Mouse (Mus musculus) hindbrain, embryonic 12.5 days (tissue): Measurements from ENCODE around the gene Agpat1. TPM values are rescaled to one million over a fixed set of nuclear protein-coding genes. Genes with fewer than 3 reads are reported as not detected.

Experiments used
- ATAC-seq: fragments of 200-750 bp; cut with Nextera tagmentation; 2 replicates; pipeline ENCODE4 v1.8.0; 2017; ENCODE audit warnings: moderate TSS enrichment; ENCODE audit not compliant: low FRiP score
- H3K27ac ChIP-seq: fragments of 300-500 bp; sonication (generic); 2 replicates; pipeline ENCODE4 v1.5.1; 2016; ENCODE audit warnings: mild to moderate bottlenecking
- H3K27me3 ChIP-seq: fragments of 300-500 bp; sonication (generic); 2 replicates; pipeline ENCODE4 v1.6.1; 2016; ENCODE audit warnings: mild to moderate bottlenecking
- H3K36me3 ChIP-seq: fragments of 300-500 bp; sonication (generic); 2 replicates; pipeline ENCODE4 v1.6.1; 2016; ENCODE audit warnings: mild to moderate bottlenecking
- H3K4me1 ChIP-seq: fragments of 300-500 bp; sonication (generic); 2 replicates; pipeline ENCODE4 v1.6.1; 2016
- H3K4me2 ChIP-seq: fragments of 300-500 bp; sonication (generic); replicated peaks from 2 replicates; pipeline ENCODE4 v1.6.1; 2016; ENCODE audit warnings: mild to moderate bottlenecking
- H3K4me3 ChIP-seq: fragments of 300-500 bp; sonication (generic); 2 replicates; pipeline ENCODE4 v1.5.1; 2016; ENCODE audit warnings: mild to moderate bottlenecking
- H3K9ac ChIP-seq: fragments of 300-500 bp; sonication (generic); 2 replicates; pipeline ENCODE4 v1.6.1; 2016; ENCODE audit warnings: mild to moderate bottlenecking, moderate library complexity
- H3K9me3 ChIP-seq: fragments of 300-500 bp; sonication (generic); replicated peaks from 2 replicates; pipeline ENCODE4 v1.6.1; 2016; ENCODE audit warnings: mild to moderate bottlenecking
- WGBS: fragments of 180-500 bp; shearing (Covaris S2); methylation state at CpG from one replicate; pipeline ENCODE4 v1.1.7; 2016; 5-methylcytosine and 5-hydroxymethylcytosine counted together
- polyA plus RNA-seq: library from polyadenylated mRNA; unstranded; fragments of >200 nt; fragmentation: Nextera tagmentation; extraction: Ambion mirVana; gene quantifications from 2 replicates; pipeline ENCODE4 v1.2.1, GENCODE M21; 2016

Gene Agpat1
- polyA plus RNA-seq, 1 experiment from 2014 or later = 79.0 TPM

DNA sequence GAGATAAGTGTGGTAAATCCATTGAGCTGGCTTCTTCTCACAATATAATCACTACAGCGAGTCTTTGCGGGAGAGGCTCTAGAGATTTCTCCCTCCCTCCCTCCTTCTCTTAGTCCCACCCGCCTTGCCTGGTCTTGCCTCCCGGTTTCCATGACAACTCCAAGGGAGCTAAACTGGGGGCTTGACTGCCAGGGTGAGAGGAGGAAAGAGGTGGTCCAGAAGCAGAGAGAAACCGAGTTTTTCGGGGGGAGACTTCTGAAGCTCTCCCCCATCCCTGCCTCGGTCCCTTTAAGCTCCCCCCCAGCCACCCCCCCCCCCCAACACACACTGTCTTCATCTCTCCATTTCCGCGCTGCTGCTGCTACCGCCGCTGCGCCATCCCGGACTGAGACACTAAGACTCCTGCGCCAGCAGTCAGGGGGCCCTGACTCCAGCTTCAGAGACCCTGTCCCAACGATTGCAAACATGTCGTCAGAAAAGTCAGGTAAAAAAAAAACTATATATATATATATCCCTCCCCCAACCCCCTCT is 25.2 kb downstream of the Agpat1 start, which contains the start of gene Prrt1:
Gene Prrt1, plus strand, starts transcription at position 313 of the 531 bp plus-strand sequence.
- Histone ChIP-seq H3K4me2 (peak within 1 kb of the TSS; percentile 88), H3K9me3 (no peaks in the 10 kb centered on the region), H3K36me3 (no peaks in the 10 kb centered on the region), H3K27ac (peak within 1 kb of the TSS; percentile 67; the same call in 1 of the 2 replicates), H3K4me1 (peaks cover 61% of the 10 kb centered on the region), H3K27me3 (peaks cover 55% of the 10 kb centered on the region), H3K4me3 (peak within 1 kb of the TSS; percentile 69), H3K9ac (peak within 1 kb of the TSS; percentile 74)
- WGBS = 1% methylated on average over 15 of the region's 16 CpGs
- peak; percentile 27; the same call in 1 of the 2 replicates for ATAC-seq

GRCm38 (mm10) chr17:34629796-34630603 is 25.9 kb downstream of the Agpat1 start:
- Histone ChIP-seq H3K4me1 (peaks cover 61% of the 10 kb centered on the region), H3K9me3 (no peaks in the 10 kb centered on the region), H3K27ac (no peak overlapping the region), H3K4me2 (peak overlapping the region; percentile 88), H3K9ac (peak overlapping the region; percentile 51), H3K4me3 (peak overlapping the region; percentile 69), H3K36me3 (no peaks in the 10 kb centered on the region), H3K27me3 (peaks cover 55% of the 10 kb centered on the region)
- 11% methylated on average over 12 of the region's 12 CpGs for WGBS
- no peak for ATAC-seq

- no peaks in the 10 kb centered on the region for H3K9me3 ChIP-seq
- peaks cover 58% of the 10 kb centered on the region for H3K4me1 ChIP-seq
- peak overlapping the region; percentile 88 for H3K4me2 ChIP-seq
- H3K36me3 ChIP-seq = no peaks in the 10 kb centered on the region
- H3K4me3 ChIP-seq = peak overlapping the region; percentile 69
- peak overlapping the region; percentile 50 for H3K9ac ChIP-seq
- H3K27me3 ChIP-seq = peaks cover 60% of the 10 kb centered on the region
- no peak overlapping the region for H3K27ac ChIP-seq
- no peak for ATAC-seq
- WGBS = 2% methylated on average over 46 of the region's 48 CpGs
Measured at GRCm38 (mm10) chr17:34630761-34631301, 26.8 kb downstream of the Agpat1 start.

DNA sequence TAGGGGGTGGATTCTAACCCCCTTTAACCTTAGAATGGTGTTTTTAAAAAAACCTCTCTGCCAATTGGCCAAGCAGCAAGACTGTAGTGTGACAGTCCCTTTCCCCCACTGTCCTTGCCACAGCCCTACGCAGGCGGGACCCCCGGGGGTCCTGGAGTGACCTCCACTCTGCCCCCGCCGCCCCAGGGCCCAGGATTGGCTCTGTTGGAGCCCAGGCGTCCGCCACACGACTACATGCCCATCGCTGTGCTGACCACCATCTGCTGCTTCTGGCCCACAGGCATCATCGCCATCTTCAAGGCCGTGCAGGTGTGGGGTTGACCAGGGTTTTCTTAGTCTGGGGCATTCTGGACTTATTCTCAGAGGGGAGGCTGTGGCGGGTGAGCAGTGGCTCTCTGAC is 27.6 kb downstream of the Agpat1 start:
- H3K27ac ChIP-seq = no peak overlapping the region
- WGBS = 4% methylated on average over 12 of the region's 12 CpGs
- H3K9me3 ChIP-seq = no peaks in the 10 kb centered on the region
- H3K36me3 ChIP-seq = no peaks in the 10 kb centered on the region
- no peak for ATAC-seq
- H3K4me1 ChIP-seq = peaks cover 50% of the 10 kb centered on the region
- H3K27me3 ChIP-seq = peaks cover 61% of the 10 kb centered on the region
- H3K4me2 ChIP-seq = peak overlapping the region; percentile 88
- peak overlapping the region; percentile 69 for H3K4me3 ChIP-seq
- H3K9ac ChIP-seq = no peak overlapping the region; the same call in 1 of the 2 replicates

DNA sequence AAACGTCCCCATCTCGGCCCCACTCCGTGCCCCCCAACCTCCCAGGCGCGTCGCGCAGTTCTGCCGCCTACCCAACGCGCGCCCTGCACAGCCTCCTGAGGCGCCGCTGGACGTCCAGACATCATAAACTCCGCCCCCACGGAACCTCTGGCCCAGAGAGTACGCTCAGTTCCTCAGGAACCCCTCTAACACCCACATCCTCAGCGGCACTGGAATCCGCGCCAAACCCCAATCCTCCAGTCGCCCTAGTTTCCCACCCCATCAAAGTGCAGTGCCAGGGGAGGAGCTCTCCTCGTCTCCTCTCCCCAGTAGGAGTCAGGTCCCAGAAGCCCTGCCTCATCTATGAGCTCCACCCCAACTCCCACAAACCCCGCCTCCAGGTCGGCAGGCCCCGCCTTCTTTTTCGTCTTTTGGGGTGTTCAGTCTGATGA is 28.2 kb downstream of the Agpat1 start:
- Histone ChIP-seq H3K4me3 (peak overlapping the region; percentile 69), H3K27me3 (peaks cover 61% of the 10 kb centered on the region), H3K9ac (peak overlapping the region; percentile 18; the same call in 1 of the 2 replicates), H3K4me1 (peaks cover 50% of the 10 kb centered on the region), H3K4me2 (peak overlapping the region; percentile 88), H3K9me3 (no peaks in the 10 kb centered on the region), H3K36me3 (no peaks in the 10 kb centered on the region), H3K27ac (no peak overlapping the region)
- no peak for ATAC-seq
- WGBS = under 1% methylated on average over 26 of the region's 26 CpGs

DNA sequence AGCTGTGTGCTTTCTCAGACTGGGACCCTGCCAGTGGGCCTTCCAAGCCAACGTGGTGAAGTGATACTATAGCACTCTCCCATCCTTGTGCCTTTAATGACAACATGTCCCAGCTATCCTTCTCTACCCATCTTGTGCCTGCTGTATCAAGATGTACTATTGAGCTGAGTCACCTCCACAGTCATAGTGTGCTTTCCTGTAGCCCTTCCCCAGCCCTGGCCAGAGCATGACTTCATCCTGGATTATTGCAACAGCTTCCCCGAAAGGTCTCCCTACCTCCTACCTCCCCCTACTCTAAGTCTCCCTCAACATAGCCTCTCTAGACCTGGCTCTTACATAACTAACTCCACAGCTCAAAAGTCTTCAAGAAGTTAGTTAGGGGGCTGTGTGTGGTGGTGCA is 31.6 kb downstream of the Agpat1 start:
- peaks cover 40% of the 10 kb centered on the region for H3K27me3 ChIP-seq
- H3K4me3 ChIP-seq = no peak overlapping the region
- no peak overlapping the region for H3K27ac ChIP-seq
- no peaks in the 10 kb centered on the region for H3K36me3 ChIP-seq
- H3K4me2 ChIP-seq = no peak overlapping the region
- WGBS = 92% methylated on average over 2 of the region's 2 CpGs
- no peak overlapping the region for H3K9ac ChIP-seq
- no peaks in the 10 kb centered on the region for H3K9me3 ChIP-seq
- ATAC-seq = no peak
- H3K4me1 ChIP-seq = peaks cover 23% of the 10 kb centered on the region

DNA sequence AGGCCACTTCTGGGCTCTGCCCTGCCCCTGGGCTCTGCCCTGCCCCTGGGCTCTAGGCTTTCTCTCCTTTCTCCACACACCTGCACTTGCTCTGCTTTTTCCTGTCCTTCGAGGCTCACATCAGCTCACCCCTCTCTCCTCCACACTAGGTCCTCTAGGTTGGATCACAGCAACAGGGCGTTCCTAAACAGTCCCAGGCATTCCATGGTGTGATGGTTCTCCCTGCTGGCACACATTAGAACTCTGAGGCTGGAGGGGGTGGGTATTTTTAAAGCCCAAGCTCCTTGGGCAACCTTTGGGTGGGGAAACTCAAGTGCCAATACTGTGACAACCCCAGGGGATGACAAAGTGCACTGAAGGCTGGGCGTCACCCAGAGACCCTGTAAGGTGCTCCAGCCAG is 33.4 kb downstream of the Agpat1 start:
- WGBS = 67% methylated on average over 3 of the region's 3 CpGs
- no peak overlapping the region for H3K4me3 ChIP-seq
- peaks cover 15% of the 10 kb centered on the region for H3K4me1 ChIP-seq
- H3K9ac ChIP-seq = no peak overlapping the region
- H3K36me3 ChIP-seq = no peaks in the 10 kb centered on the region
- no peaks in the 10 kb centered on the region for H3K9me3 ChIP-seq
- H3K27ac ChIP-seq = no peak overlapping the region
- no peak for ATAC-seq
- no peak overlapping the region for H3K4me2 ChIP-seq
- H3K27me3 ChIP-seq = peaks cover 22% of the 10 kb centered on the region

GRCm38 (mm10) chr17:34639461-34640255 is 35.6 kb downstream of the Agpat1 start:
- WGBS = 82% methylated on average over 7 of the region's 7 CpGs
- Histone ChIP-seq H3K27ac (no peak overlapping the region), H3K4me1 (peaks cover 13% of the 10 kb centered on the region), H3K4me3 (no peak overlapping the region), H3K9me3 (no peaks in the 10 kb centered on the region), H3K4me2 (no peak overlapping the region), H3K9ac (no peak overlapping the region), H3K36me3 (no peaks in the 10 kb centered on the region), H3K27me3 (peaks cover 6% of the 10 kb centered on the region; the same call in 1 of the 2 replicates)
- no peak for ATAC-seq

GRCm38 (mm10) chr17:34640778-34641601 is 36.9 kb downstream of the Agpat1 start:
- peak overlapping the region; percentile 13 for H3K9ac ChIP-seq
- ATAC-seq = 0 out of 2 replicates have a peak, but pooled peaks have one; percentile 32
- H3K36me3 ChIP-seq = no peaks in the 10 kb centered on the region
- H3K27me3 ChIP-seq = no peaks in the 10 kb centered on the region; the same call in 1 of the 2 replicates
- no peaks in the 10 kb centered on the region for H3K9me3 ChIP-seq
- H3K27ac ChIP-seq = peak overlapping the region; percentile 83
- no peak overlapping the region for H3K4me3 ChIP-seq
- H3K4me2 ChIP-seq = peak overlapping the region; percentile 19
- 13% methylated on average over 11 of the region's 11 CpGs for WGBS
- peaks cover 25% of the 10 kb centered on the region for H3K4me1 ChIP-seq

DNA sequence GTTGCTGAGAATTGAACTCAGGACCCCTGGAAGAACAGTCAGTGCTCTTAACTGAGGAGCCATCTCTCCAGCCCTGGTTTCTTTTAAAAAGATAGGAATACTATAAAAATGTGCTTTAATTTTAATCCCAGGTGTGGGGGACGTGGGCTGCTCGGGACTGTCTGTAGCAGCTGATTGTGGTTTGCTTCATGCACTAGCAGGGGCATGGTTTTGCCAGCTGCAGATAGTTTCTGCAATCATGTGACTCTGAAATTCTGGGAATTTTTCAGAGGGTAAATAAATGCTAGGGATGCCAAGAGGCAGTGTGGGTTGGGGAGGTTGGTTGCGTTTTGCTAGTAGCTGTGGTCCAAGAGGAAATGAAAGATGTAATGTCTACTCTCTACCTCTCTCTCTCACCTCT is 37.9 kb downstream of the Agpat1 start:
- Histone ChIP-seq H3K27me3 (no peaks in the 10 kb centered on the region), H3K9me3 (no peaks in the 10 kb centered on the region), H3K4me3 (no peak overlapping the region), H3K36me3 (no peaks in the 10 kb centered on the region), H3K4me1 (peaks cover 32% of the 10 kb centered on the region), H3K4me2 (no peak overlapping the region), H3K9ac (no peak overlapping the region), H3K27ac (peak overlapping the region; percentile 83; the same call in 1 of the 2 replicates)
- ATAC-seq = no peak
- WGBS = 83% methylated on average over 3 of the region's 3 CpGs

DNA sequence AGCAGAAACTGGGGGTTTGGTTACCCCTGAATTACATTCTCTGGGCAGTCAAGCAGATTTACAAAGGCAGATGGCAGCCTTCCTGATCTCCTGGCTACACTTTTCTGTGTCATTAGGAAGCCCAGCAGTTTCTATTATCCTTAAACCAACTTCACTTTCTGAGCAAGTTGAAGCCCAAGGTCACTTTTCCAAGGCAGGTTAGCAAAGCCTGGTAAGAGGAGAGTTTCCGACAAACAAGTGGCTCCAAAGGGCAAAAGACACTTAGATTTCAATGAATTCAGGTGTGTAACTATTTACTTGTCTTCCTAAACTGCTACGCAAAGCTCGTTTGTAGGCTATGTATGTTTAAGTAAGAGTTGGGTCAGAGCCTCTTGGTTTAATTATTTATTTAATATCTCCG is 39.3 kb downstream of the Agpat1 start:
- ATAC-seq = no peak
- Histone ChIP-seq H3K9ac (no peak overlapping the region), H3K4me2 (no peak overlapping the region), H3K36me3 (no peaks in the 10 kb centered on the region), H3K27ac (no peak overlapping the region), H3K27me3 (no peaks in the 10 kb centered on the region), H3K4me3 (no peak overlapping the region), H3K9me3 (no peaks in the 10 kb centered on the region), H3K4me1 (peaks cover 41% of the 10 kb centered on the region)
- 90% methylated on average over 4 of the region's 4 CpGs for WGBS
